Mouse (Mus musculus) liver, adult 2 months (tissue): ENCODE data around the gene 1700024G13Rik.
"Not testable (repeated sequence)": the region's sequence is repeated elsewhere in the genome, so short reads cannot be mapped to it uniquely, and the experiment has no call there.

ENCODE experiments used
- CTCF ChIP-seq: fragments of 200-500 bp; IDR thresholded peaks from 2 replicates; pipeline ENCODE4 v1.5.1; 2011; ENCODE audit warnings: low read depth, low read length, control low read depth
- POLR2A ChIP-seq: fragments of 200-500 bp; IDR thresholded peaks from 2 replicates; pipeline ENCODE4 v1.6.1; 2011; ENCODE audit warnings: low read length, control low read depth; ENCODE audit not compliant: insufficient read depth; ENCODE audit errors: extremely low read depth

- TF ChIP-seq CTCF, POLR2A: not testable (repeated sequence)
These were observed 17.2 kb upstream of the 1700024G13Rik start for GRCm38 (mm10) chr14:32405399-32405798.
